In genomic region chr16:28391283-28391682, GRCm38 (mm10) we compare ENCODE assay signal across 15 mouse cellular contexts.
"Had no signal": no experiment of that assay in that cellular context is flagged by ENCODE, and none has a peak within 500 bp of the region (broad histone marks: within the 10 kb centered on the region; RNA-seq: fewer than 3 reads in every experiment).

No protein-coding gene starts in this region.

- H3K4me1 ChIP-seq: midbrain, embryonic 10.5 days; midbrain, embryonic 12.5 days; neural tube, embryonic 13.5 days; neural tube, embryonic 15.5 days had no signal

- H3K27me3 ChIP-seq: midbrain, embryonic 12.5 days; neural tube, embryonic 13.5 days; neural tube, embryonic 15.5 days had no signal

- H3K9me3 ChIP-seq: midbrain, embryonic 10.5 days; midbrain, embryonic 12.5 days; neural tube, embryonic 13.5 days; neural tube, embryonic 15.5 days had no signal

- H3K36me3 ChIP-seq: midbrain, embryonic 10.5 days; midbrain, embryonic 12.5 days; neural tube, embryonic 13.5 days; neural tube, embryonic 15.5 days had no signal

- H3K4me3 ChIP-seq: midbrain, embryonic 10.5 days; midbrain, embryonic 12.5 days; myocyte; neural tube, embryonic 13.5 days; neural tube, embryonic 15.5 days had no signal

- H3K27ac ChIP-seq: midbrain, embryonic 10.5 days; midbrain, embryonic 12.5 days; neural tube, embryonic 13.5 days; neural tube, embryonic 15.5 days had no signal

- H3K4me2 ChIP-seq: lung, embryonic 14.5 days; midbrain, embryonic 12.5 days; neural tube, embryonic 13.5 days; neural tube, embryonic 15.5 days had no signal

- H3K9ac ChIP-seq: lung, embryonic 14.5 days; midbrain, embryonic 12.5 days; neural tube, embryonic 13.5 days; neural tube, embryonic 15.5 days had no signal

- DNase-seq: lung, adult 18-20 months; lung, embryonic 14.5 days; lung, postnatal 10 days; lung, postnatal 4 days; midbrain, embryonic 14.5 days; right cerebral cortex, postnatal 14 days; thymus, adult 18-20 months; thymus, postnatal 14 days; thymus, postnatal 36 days had no signal

- ATAC-seq: midbrain, embryonic 16.5 days had no signal
